Mouse (Mus musculus) liver, postnatal 0 days (tissue): ENCODE measurements around the gene Gm45837. TPM values are rescaled to one million over a fixed set of nuclear protein-coding genes. Genes with fewer than 3 reads are reported as not detected.

Experiments used
- ATAC-seq: fragments of 200-750 bp; cut with Nextera tagmentation; 2 replicates; pipeline ENCODE4 v1.8.0; 2017; ENCODE audit warnings: mild to moderate bottlenecking, moderate library complexity
- DNase-seq: peaks from one replicate; pipeline ENCODE4 v3.0.0-alpha.2; 2016
- H3K27ac ChIP-seq: fragments of 300-500 bp; sonication (generic); 2 replicates; pipeline ENCODE4 v1.5.1; 2014; ENCODE audit warnings: antibody characterized with exemption, moderate library complexity, mild to moderate bottlenecking, low read depth
- H3K27me3 ChIP-seq: fragments of 300-500 bp; sonication (generic); 2 replicates; pipeline ENCODE4 v1.6.1; 2014; ENCODE audit warnings: low read length, control low read depth, mixed read lengths; ENCODE audit not compliant: insufficient read depth
- H3K36me3 ChIP-seq: fragments of 300-500 bp; sonication (generic); replicated peaks from 2 replicates; pipeline ENCODE4 v1.6.1; 2014; ENCODE audit warnings: mild to moderate bottlenecking, control low read depth, low read length, moderate library complexity, mixed read lengths; ENCODE audit not compliant: insufficient read depth
- H3K4me1 ChIP-seq: fragments of 300-500 bp; sonication (generic); 2 replicates; pipeline ENCODE4 v1.6.1; 2014; ENCODE audit warnings: antibody characterized with exemption, mild to moderate bottlenecking, control low read depth; ENCODE audit not compliant: insufficient read depth
- H3K4me2 ChIP-seq: fragments of 300-500 bp; sonication (generic); 2 replicates; pipeline ENCODE4 v1.6.1; 2014; ENCODE audit warnings: low read depth, mild to moderate bottlenecking, low read length, moderate library complexity, mixed read lengths
- H3K4me3 ChIP-seq: fragments of 300-500 bp; sonication (generic); 2 replicates; pipeline ENCODE4 v1.5.1; 2014; ENCODE audit warnings: low read depth, low read length
- H3K9ac ChIP-seq: fragments of 300-500 bp; sonication (generic); replicated peaks from 2 replicates; pipeline ENCODE4 v1.6.1; 2014; ENCODE audit warnings: mild to moderate bottlenecking, moderate library complexity
- H3K9me3 ChIP-seq: fragments of 300-500 bp; sonication (generic); 2 replicates; pipeline ENCODE4 v1.6.1; 2016; ENCODE audit warnings: mild to moderate bottlenecking, control low read depth, low read length, mixed read lengths
- CTCF ChIP-seq: sonication (generic); IDR thresholded peaks from 2 replicates; pipeline ENCODE4 v1.5.1; 2016; ENCODE audit warnings: antibody characterized with exemption, low read depth
- EP300 ChIP-seq: IDR thresholded peaks from 2 replicates; pipeline ENCODE4 v1.6.1; 2016; ENCODE audit warnings: antibody characterized with exemption, low read depth, mild to moderate bottlenecking
- WGBS: fragments of 180-500 bp; shearing (Covaris S2); extraction: QIAGEN DNeasy Blood & Tissue Kit; methylation state at CpG from one replicate; pipeline ENCODE4 v1.1.7; 2014; ENCODE audit not compliant: insufficient replicate concordance; 5-methylcytosine and 5-hydroxymethylcytosine counted together
- polyA plus RNA-seq: library from polyadenylated mRNA; unstranded; fragments of >200 nt; fragmentation: Nextera tagmentation; extraction: Ambion mirVana; gene quantifications from 2 replicates; pipeline ENCODE4 v1.2.1, GENCODE M21; 2015

Gm45837 gene
- polyA plus RNA-seq, 1 experiment from 2014 or later: not detected

DNA sequence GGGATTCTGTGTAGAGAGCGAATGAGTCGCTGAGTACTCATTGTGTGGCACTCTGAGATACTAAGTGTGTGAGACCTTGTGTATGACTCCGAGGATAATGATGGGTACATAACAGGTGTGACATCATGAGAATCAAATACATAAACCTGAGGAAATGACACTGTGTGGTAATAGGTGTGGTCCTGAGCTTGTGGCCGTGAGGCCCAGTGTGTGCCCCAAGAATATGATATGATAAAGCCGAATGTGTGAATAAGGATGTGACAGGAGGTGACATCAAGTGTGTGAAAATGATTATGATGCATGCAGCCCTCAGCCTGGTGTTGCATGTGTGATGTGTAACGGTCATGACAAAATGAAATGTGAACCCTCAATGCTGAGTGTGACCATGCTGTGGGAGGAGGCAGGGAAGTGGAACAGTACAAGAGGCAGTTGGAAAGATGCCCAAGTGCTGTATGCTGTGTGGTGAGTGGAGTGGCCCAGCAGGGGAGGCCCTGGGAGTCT is 55.9 kb downstream of the Gm45837 start:
- peak overlapping the region; percentile 44; the same call in 1 of the 2 replicates for H3K27ac ChIP-seq
- H3K36me3 ChIP-seq: 0 out of 2 replicates have a peak, but pooled peaks cover 4% of the 10 kb centered on the region
- H3K9me3 ChIP-seq: no peaks in the 10 kb centered on the region
- H3K27me3 ChIP-seq: no peaks in the 10 kb centered on the region
- H3K9ac ChIP-seq: no peak overlapping the region
- DNase-seq (no peak), ATAC-seq (no peak)
- no peak overlapping the region for H3K4me3 ChIP-seq
- H3K4me1 ChIP-seq: peaks cover 27% of the 10 kb centered on the region
- peak overlapping the region; percentile 18; the same call in 1 of the 2 replicates for H3K4me2 ChIP-seq
- TF ChIP-seq CTCF: no peak
- TF ChIP-seq EP300: no peak
- WGBS: 59% methylated on average over 6 of the region's 6 CpGs

DNA sequence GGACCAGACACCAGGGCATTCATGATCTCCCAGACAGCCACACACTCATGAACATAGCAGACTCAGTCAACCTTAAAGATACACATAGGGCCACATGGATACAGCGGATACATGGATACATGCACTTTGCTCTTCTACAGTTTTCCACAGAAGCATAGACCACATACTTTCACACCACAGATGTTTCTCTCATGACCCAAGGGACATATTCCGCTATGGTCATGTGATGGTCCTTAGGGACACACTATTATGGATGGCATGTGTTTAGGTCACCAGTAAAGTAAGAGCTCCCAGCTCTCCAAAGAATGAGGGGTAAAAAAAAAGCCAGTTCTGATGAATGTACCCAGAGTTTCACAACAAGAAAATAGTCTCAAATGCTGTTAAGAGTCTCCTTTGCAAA is 60.7 kb downstream of the Gm45837 start:
- Histone ChIP-seq H3K4me2 (no peak overlapping the region), H3K9ac (no peak overlapping the region), H3K36me3 (0 out of 2 replicates have a peak, but pooled peaks cover 4% of the 10 kb centered on the region), H3K9me3 (no peaks in the 10 kb centered on the region), H3K4me1 (peaks cover 12% of the 10 kb centered on the region), H3K27me3 (no peaks in the 10 kb centered on the region), H3K27ac (no peak overlapping the region), H3K4me3 (no peak overlapping the region)
- ATAC-seq: peak; percentile 35; the same call in 1 of the 2 replicates
- DNase-seq: no peak
- 82% methylated on average over 2 of the region's 2 CpGs for WGBS
- no peak for TF ChIP-seq CTCF
- no peak for TF ChIP-seq EP300

DNA sequence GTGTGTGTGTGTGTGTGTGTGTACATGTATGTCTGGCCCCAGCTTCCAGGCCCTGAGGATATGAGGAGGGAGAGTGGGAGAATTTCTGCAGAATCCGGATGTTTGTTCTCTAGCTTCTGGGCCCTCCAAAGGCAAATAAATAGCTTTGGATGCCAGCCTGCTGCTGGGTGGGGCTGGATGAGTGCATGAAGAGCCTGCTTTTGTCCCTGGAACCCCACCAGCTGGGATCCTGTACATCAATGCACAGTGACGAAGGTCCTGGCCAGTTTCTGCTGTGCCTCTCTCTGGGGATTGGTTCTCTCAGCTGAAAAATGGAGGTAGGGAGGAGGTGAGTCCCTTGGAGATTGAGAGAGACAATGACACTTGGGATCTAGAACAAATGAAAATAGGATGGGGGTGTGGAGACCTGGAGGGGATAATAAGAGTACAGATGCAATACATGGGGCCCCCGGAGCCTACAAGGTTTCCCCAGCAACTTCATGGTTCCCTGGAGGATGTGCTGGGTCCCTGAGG is 61.3 kb downstream of the Gm45837 start:
- Histone ChIP-seq H3K27ac (no peak overlapping the region), H3K36me3 (0 out of 2 replicates have a peak, but pooled peaks cover 4% of the 10 kb centered on the region), H3K9ac (no peak overlapping the region), H3K4me1 (peaks cover 9% of the 10 kb centered on the region), H3K27me3 (no peaks in the 10 kb centered on the region), H3K9me3 (no peaks in the 10 kb centered on the region), H3K4me3 (no peak overlapping the region), H3K4me2 (no peak overlapping the region)
- 61% methylated on average over 3 of the region's 3 CpGs for WGBS
- DNase-seq (no peak), ATAC-seq (no peak)
- no peak for TF ChIP-seq CTCF
- TF ChIP-seq EP300: no peak

DNA sequence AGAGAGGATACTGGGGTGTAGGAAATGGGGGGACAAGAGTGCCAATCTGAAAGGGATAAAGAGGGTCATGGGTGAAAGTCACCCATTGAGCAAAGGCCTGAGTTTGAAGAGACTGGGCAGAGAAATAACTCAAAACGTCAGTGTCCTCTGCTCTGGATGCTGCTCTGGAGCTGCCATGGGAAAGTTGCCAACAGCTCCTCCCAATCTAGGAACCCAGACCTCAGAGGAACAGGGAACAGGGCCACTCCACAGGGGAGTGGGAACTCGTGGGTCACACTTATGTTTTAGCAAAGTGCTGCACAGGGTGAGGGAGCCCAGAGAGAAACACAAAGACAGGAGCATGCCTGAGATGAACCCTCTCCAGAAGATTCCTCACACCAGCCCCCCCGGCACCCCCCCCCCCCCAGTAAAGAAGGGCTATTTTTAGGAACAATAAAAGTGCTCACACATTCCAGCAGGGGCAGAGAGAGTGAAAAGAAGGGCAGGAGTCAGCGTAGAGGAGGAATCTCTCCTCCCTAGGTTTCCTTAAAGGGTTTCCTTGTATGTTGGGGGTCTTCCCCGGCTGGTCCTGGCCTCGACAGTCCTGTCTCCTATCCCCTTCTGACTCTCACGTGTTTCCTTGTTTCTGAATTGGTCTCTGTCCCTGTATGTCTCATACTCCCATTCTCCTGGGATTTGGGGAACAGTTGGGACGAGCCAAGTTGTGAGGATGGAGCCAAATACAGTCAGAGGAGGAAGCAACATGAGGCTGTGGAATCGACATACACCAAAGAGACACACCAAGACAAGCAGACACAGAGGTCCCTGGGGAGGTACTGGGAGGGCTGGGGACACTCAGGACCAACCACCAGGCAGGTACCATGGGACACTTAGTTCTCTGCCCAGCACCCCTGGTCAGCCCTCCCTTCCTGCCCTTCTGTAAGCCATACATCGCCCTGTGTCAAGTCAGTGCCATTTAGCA is 62.2 kb downstream of the Gm45837 start:
- H3K4me2 ChIP-seq: no peak overlapping the region
- ATAC-seq (no peak), DNase-seq (no peak)
- no peaks in the 10 kb centered on the region for H3K27me3 ChIP-seq
- peaks cover 9% of the 10 kb centered on the region for H3K4me1 ChIP-seq
- TF ChIP-seq EP300: no peak
- no peak for TF ChIP-seq CTCF
- H3K9me3 ChIP-seq: no peaks in the 10 kb centered on the region
- no peak overlapping the region for H3K4me3 ChIP-seq
- H3K36me3 ChIP-seq: 0 out of 2 replicates have a peak, but pooled peaks cover 4% of the 10 kb centered on the region
- no peak overlapping the region for H3K9ac ChIP-seq
- WGBS: 62% methylated on average over 10 of the region's 10 CpGs
- no peak overlapping the region for H3K27ac ChIP-seq

DNA sequence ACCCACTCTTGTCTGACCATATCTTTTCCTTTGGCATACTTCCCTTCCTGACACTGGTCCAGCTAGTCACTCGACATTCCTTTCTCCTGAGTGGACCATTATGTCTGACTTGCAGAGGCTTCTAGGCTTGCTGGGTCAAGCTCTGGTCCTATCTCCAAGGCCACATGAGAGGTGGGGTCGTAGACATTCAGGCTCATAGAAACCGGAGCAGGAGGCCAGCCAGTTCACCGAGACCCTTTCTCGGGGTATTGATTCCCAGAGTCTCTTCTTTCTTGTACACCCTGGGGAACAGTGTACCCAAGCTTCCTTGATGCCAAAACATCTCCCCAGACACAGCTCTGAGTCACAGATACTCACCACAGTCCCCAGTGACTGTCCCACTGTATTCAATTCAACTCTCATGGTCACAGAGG is 63.7 kb downstream of the Gm45837 start:
- Histone ChIP-seq H3K9ac (no peak overlapping the region), H3K27ac (no peak overlapping the region), H3K4me2 (no peak overlapping the region), H3K4me3 (no peak overlapping the region), H3K9me3 (no peaks in the 10 kb centered on the region), H3K27me3 (no peaks in the 10 kb centered on the region), H3K36me3 (0 out of 2 replicates have a peak, but pooled peaks cover 2% of the 10 kb centered on the region), H3K4me1 (peaks cover 12% of the 10 kb centered on the region)
- DNase-seq (no peak), ATAC-seq (no peak)
- WGBS: 74% methylated on average over 5 of the region's 5 CpGs
- TF ChIP-seq EP300 (no peak), CTCF (no peak)

DNA sequence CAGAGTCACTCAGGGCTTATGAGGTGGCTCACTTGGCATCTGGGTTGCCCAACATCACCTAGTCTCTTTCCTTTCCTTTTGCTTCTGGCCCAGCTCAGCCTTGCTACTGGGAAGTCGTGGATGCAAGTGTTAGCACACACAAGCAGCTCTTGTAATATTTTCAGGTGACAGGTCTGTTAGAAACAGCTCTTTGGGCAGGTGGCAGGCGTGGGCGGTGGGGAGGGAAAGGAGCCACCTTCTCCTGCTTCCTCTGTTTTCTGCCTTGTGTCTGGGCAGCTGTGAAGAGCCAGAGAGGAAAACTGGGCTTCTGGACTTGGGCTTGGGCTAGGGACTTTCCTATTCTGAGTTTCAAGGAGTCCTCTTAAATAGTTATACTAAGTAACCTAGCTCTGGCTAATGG is 65.3 kb downstream of the Gm45837 start:
- no peak for ATAC-seq
- H3K4me1 ChIP-seq: peaks cover 12% of the 10 kb centered on the region
- no peak overlapping the region for H3K4me3 ChIP-seq
- no peak for DNase-seq
- 0 out of 2 replicates have a peak, but pooled peaks cover under 1% of the 10 kb centered on the region for H3K36me3 ChIP-seq
- TF ChIP-seq CTCF (no peak), EP300 (no peak)
- WGBS: 71% methylated on average over 3 of the region's 3 CpGs
- no peaks in the 10 kb centered on the region for H3K9me3 ChIP-seq
- no peak overlapping the region for H3K4me2 ChIP-seq
- H3K27me3 ChIP-seq: no peaks in the 10 kb centered on the region
- H3K9ac ChIP-seq: no peak overlapping the region
- H3K27ac ChIP-seq: no peak overlapping the region
